Mouse (Mus musculus) gastrocnemius, postnatal 36 days (tissue): ENCODE measurements around the gene Idua. TPM values are rescaled to one million over a fixed set of nuclear protein-coding genes. Genes with fewer than 3 reads are reported as not detected.
A peak's percentile ranks its signal among the peaks of the same experiment; 100 is the strongest.

ENCODE experiments used
- DNase-seq, 2 experiments: peaks; one replicate each; pipeline ENCODE4 v3.0.0; 2022
- intact Hi-C: fragments of 180-260 bp; cut with DNase I; formaldehyde crosslinking; loops from one replicate; pipeline ENCODE4 v1.15.1; 2025
- total RNA-seq, 2 experiments: library from RNA; stranded (reverse); gene quantifications; 2 replicates each; pipeline ENCODE4 v1.2.3; 2021

Gene Idua
- total RNA-seq, 2 experiments from 2014 or later = 7.2 to 8.9 TPM

DNA sequence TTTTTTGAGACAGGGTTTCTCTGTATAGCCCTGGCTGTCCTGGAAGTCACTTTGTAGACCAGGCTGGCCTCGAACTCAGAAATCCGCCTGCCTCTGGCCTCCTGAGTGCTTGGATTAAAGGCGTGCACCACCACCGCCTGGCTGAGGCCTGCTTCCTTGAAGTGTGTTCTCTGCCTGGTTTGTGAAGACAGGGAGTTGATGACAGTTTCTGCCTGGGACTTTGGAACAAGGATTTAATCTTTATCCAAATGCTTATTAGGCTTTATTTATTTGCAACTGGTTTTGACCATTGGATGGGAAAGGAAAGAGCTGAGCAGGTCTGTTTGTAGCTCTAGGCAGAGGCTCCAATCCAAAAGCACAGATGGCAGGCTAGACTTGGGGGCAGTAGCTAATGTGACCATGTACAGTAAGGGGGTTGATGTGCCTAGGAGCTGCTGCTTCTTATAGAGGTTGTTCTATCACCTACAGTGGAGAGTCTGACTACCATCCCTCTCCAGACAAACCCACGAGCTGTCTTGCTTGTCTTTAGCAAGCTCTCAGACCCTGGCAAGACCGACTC lies 18.2 kb downstream of the Idua start:
- intact Hi-C loops = no loop called here
- no peak for DNase-seq

DNA sequence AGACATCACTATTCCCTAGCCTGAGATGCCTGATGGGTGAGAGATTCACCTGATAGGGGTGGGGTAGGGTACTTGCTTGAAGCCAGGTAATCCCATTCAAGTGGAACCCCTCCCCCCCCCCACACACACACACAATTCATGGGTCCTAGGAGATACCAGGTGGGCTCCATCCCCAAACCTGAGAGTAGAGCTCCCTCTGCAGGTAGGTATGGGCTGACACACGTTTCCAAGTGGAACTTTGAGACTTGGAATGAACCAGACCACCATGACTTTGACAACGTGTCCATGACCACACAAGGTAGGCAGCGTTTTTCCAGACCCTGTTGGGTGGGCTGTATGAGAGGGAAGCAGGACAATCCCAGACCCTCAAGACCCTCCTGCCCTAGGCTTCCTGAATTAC lies 19.8 kb downstream of the Idua start:
- intact Hi-C loops = no loop called here

DNA sequence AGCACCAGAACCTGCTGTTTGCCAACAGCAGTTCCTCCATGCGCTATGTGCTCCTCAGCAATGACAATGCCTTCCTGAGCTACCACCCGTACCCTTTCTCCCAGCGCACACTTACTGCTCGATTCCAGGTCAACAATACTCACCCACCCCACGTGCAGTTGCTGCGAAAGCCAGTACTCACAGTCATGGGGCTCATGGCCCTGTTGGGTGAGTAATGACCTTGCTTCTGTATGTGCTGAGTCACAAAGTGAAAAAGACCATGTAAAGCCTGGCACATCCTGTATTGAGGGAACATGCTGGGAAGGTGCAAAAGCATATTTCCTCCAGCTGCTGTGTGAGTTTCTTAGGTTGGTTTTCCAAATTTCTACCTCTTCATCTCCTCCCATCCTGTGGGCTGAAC lies 20.7 kb downstream of the Idua start:
- intact Hi-C loops = no loop called here
- DNase-seq = no peak

More for the DNA sequence above, 19.8 kb downstream of the Idua start:
- no peak for DNase-seq

DNA sequence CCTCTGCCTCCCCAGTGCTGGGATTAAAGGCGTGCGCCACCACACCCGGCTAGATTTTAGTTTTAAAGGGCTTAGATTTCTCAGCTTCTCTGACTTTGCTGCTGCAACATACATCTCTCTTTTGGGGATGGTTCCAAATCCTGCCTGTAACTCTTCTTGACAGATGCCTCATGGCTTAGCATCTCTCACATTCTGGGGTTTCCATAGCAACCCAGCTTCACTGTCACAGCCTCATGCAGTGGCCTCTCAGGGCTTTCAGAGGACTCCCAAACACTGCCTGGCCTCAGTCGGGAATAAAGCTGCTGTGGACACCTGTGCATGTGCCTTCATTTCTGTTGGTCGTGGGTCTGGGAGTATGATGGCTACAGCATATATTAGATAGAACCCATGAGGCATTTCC lies 29.0 kb downstream of the Idua start:
- intact Hi-C loops = no loop called here
- no peak for DNase-seq

DNA sequence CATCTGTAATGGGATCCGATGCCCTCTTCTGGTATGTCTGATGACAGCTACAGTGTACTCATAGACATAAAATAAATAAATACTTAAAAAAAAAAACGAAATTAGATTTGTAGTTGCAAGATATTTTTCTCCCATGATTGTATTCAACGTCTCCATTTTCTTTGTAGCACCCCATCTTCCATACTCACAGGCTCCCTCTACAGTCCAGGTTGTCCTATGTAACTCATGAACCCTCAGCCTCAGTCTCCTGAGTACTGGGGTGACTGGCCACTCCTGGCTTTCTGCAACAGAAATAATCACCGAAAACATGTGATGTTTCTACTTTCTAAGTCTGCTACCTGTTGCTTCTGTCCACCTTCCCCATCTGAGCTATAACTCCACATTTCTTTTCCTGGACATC lies 31.0 kb downstream of the Idua start:
- intact Hi-C loops = no loop called here
- no peak for DNase-seq

DNA sequence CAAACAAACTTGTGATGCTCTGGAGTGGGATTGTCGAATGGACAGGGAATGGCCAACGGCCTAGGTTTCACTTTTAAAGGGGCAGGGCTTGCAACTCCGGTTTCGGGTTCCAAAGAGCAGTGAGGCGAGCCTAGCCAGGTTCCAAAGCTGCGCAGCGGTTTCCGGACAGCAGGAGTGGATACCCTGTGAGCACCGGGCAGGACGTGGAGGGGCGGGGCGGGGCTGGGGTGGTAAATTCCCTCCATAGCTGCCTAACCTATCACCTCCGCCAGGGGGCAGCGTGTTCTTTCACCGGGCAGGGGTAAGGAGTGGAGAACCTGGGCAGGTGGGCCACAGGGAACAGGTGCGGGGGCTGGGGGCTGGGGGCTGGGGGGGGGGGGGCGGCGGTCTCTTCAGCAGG lies 32.1 kb downstream of the Idua start, which contains the start of gene Fgfrl1:
Fgfrl1 (plus strand) TSS at position 112 of the 400 bp plus-strand sequence.
- peak; percentile 45 to 53 for DNase-seq
- intact Hi-C loops = loop anchor here (2.0 kb wide), 1 partner anchor 35 kb away; no protein-coding TSS in a partner anchor

DNA sequence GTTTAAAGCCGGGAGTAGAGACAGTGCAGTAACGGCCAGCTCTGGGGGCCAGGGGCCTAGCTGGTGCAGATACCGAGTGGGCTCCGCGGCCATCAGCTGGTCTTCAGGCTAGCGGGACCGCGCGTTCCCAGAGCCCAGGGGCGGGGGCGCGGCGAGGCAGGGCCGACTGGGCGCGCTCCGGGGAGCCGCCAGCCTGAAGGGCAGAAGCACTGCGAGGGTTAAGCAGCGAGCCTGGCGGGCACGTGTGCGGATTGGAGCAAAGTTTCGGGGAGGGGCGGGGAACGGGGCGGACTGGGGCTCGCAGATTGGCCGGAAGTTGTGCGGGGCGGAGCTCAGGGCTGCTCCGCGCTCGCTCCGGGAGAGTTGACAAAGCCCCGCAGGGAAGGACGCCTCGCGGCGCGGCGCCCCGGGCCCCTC lies 33.7 kb downstream of the Idua start:
- peak; percentile 70 to 84 for DNase-seq
- intact Hi-C loops = loop anchor here (2.0 kb wide), 1 partner anchor 33 kb away; no protein-coding TSS in a partner anchor

DNA sequence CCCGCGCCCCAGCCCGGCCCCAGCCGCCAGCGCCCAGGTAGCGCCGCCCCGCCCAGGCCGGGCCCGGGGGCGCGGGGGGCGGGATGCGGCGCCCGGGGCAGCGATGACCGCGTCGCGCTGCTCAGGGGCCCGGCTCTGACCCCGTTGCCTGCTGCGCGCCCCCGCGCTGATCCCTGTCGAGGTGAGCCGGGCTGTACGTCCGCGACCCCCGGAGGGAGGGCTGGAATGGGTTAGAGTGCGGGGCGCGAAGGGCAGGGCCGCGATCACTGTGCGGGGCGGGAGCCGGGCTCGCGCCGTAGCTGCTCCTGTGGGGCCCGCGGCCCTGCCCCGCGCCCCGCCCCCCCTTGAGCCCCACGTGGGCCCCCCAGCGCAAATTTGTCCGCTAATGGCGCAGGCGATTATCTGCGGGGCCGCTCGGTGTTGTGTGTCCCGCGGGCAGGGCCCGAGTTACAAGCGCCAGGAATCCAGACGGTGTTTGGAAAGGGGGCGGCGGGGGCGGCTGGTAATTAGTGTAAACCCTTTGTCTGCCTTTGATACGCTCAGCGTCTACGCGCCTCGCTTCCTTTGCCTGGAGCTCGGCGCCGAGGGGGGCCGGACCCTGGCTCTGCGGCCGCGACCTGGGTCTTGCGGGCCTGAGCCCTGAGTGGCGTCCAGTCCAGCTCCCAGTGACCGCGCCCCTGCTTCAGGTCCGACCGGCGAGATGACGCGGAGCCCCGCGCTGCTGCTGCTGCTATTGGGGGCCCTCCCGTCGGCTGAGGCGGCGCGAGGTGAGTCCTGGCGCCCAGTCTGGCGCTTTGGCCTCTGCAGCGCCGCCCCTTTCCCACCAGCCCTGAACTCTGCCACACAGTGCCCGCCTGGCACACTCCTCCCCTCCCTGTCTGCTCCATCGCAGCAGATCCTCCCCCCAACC lies 34.5 kb downstream of the Idua start:
- intact Hi-C loops = no loop called here
- DNase-seq = no peak

DNA sequence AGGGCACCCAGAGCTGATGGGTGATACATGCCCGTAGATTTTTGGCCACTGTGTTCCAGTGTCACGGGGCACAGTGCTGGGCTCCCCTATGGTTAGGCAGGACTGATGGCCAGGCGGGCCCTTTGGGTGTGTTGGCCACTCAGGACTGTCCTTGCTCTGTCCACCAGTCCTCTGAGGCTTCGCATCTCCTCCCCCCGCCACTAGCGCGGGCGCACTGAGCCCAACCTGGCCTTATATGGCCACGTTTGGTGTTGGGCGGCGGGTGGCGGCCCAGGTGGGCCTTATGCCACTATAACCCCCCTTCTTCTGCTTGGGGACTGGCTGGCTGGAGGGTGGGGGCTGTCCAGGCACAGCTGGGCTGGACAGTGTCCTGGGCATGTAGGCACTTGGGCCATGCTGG lies 35.7 kb downstream of the Idua start:
- intact Hi-C loops = no loop called here
- DNase-seq = peak in 1 of 2 experiments; percentile 25

DNA sequence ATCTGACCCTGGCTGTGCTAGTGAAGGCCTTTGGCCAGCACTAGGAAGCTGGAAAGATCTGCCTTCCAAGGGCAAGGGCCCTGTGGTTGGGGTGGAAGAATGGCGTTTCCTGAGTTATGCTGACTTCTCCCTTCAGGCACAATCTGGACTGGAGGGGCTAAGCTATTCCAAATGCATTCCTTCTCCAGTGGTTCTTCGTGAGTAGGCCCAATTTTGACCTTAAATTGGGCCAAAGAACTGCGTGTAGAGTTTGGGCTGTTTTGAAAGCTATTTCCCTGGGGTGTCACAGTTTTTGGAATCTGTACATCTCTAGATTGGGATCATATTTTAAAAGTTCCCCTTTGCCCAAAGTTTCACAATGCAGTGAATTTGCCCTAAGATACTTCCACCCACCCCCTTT lies 36.4 kb downstream of the Idua start:
- intact Hi-C loops = no loop called here
- no peak for DNase-seq

DNA sequence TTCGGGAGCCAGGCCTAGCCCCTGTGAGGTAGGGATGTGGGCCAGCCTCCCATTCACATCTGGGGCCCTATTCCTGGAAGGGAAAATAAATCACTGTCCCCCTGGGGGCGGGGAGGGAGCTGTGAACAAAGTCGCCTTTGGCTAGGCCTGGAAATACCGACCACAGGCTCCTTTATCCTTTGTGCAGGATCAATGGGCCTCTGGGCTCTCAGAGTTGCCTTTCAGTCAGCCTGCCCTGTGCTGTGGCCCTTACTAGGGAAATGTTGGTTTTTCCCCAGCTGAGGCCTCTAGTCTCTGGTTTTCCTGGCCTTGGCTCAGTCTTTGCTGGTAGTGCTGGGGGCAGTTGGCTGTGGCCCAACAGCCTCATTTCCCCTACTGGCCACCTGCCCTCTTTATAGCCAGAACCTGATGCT lies 37.2 kb downstream of the Idua start:
- DNase-seq = no peak
- intact Hi-C loops = no loop called here

DNA sequence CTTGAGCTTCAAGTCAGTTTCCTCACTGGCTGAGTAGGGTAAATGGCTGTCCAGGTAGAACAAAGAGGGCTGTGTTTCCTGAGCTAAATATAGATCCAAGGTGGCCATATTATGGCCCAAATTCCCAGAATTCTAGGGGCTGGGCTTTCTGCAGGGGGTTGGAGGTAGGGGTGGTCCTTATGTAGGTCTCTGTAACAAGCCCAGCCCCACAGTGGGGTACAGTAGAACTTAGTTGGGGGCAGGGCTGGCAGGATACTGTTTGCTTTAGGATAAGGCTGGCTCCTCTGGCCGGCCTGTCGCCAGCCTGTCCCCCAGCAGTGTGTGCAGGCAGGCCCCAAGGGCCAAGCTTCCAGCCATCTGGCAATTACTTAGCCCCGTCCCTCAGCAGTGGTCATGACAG lies 40.2 kb downstream of the Idua start:
- DNase-seq = no peak
- intact Hi-C loops = no loop called here

DNA sequence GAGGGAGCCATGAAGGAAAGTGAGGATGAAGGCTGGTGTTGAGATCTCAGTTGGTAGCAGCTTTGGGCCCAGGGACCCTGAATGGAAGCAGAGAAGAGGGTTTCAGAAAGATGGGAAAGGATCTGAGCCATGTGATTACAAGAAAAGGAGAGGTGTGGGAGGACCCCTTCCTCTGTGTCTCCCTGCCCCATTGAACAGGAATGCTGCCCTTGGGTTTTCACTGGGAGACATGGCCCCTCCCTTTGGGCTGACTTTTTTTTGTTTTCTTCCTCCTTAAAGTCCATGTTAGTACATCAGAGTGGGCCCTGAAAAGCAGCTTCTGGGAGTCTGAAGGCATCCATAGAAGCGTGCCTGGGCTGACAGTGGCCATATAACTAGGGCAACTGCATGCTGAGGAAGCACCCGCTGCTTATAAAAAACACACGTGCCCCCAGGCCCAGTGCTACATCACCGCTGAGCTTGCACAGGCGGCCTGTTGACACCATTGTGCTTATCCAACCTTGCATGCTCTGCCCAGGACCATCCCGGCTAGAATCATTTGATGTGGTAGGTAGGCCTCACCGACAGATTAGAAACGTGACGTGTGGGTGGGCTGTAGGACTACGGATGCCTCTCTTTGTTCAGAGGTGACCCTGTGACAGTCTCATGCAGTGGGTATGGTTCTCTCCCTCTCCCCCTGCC lies 41.4 kb downstream of the Idua start:
- DNase-seq = no peak
- intact Hi-C loops = no loop called here

DNA sequence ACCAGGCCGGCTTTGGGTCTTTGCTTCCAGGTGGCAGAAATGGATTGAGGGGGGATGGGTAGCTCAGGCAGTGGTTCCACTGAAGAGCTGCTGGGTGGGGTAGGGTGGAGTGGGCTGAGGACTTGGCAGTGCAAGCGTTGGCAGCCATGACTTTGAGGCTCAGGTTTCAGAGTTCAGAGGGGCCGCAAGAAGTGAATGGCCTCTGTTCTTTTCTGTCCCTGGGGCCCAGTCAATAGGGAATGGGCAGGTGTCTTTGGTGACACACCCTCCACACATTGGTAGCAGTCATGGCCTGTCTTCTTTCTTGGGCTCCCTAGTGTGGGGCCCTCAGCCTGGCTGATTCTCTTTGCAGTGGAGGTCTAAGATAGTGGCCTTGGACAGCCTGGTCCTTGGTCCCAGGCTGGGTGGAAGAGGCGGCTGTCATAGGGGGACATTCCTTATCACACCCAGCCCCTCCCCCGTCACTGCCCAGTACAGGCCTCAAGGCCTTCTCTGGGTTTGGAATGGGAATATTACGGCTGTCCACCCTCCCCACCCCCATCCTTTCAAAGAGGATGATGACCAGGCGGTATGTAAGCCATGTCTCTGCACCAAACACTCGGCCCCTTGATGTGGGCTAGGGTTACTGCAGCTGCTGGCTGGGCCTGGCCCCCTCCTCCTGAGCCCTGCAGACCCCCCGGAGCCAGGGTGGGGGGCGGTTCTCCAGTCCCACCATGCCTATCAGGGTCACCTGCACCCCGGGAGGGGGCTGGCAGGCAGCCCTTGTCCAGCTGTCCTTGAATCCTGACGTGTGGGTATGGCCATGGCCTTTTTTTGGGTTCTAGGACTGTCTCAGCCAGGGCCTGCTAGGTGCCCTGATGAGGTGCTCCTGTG lies 43.9 kb downstream of the Idua start:
- intact Hi-C loops = no loop called here
- no peak for DNase-seq

DNA sequence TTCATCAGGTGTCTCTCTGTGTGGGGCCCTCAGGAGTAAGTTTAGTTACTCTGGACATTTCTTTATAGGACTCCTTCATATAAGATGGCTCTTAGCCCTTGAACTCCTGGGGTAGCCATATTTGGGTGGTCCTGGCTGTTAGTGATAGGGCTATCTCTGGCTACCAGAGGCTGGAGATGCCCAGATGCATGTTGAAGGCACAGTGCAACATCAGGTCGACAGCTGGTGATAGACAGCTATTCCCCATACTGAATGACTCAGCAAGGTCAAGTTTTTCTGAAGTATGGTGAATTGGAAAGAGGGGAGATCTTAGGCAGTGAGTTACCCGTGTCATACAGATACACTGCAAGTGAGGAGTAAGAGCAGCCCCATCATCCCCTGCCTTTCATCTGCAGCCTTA lies 47.6 kb downstream of the Idua start:
- DNase-seq = no peak
- intact Hi-C loops = no loop called here

DNA sequence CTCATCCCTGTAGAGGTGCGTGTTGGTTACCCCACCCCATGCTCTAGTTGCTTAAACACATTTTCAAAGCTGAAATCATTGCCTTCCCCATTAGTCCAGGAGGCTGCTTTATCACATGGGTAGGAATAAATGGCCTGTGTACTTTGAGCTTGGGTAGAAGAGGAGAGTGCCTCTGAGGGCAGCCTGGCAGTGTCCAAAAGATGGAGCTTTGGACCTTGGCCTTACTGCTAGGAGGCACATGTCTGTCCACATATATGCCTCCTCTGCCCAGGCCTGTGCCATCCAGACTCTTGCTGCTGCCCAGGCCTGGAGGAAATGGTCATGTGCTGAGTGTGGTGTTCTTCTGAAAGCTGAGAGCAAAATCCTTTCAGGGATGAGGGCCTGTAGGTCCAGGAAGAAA lies 48.3 kb downstream of the Idua start:
- DNase-seq = no peak
- intact Hi-C loops = no loop called here

DNA sequence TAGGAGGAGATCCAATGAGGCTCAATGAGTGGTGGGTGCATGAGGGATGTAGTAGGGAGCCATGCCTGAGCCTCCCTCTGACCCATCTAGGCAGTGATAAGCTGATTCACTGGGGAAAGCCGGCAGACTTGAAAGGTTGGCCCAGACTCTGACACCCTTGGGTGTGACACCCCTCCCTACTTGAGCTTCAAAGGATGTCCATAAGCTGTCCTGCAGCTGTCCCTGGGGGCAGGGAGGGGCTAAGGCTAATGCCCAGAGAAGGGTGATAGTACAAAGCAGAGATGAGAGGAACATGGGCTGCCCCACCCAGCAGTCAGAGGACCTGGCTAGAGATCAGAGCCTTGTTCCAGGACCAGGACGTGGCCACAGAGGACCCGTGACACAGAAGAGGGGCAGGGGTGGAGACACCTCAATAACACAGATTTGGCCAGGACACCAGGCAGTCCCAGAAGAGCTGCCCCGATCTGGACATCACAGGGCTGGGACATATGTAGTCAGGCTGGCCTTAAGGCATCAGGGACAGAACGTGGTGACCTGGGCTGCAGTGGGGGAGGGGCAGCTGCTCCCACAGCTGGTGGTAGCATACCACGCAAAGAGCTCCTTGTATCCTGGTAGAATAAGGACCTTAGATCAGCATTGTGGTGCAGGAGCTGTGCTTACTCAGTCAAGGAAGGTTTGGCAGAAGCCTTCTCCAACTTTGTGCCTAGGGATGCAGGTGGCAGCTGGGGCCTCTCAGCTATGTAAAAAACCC lies 49.0 kb downstream of the Idua start:
- no peak for DNase-seq
- intact Hi-C loops = no loop called here

DNA sequence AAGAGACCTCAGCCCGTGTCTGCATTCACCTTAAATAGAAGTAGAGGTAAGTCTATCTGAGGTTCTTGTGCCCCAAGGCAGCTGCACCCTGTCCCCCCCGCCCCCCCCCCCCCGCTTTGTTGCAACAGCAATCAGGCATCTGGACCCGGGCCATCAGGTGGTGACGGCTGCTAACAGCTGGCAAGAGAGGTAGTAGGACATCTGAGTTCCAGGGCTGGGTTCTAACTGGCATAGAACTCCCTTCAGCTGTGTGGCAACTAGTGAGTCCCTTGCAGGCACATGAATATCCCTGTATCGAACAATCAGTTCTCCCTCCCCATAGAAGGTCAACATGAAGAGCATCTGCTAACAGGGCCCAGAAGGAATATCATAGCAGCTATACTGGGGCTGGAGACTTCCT lies 51.8 kb downstream of the Idua start:
- intact Hi-C loops = no loop called here
- DNase-seq = no peak

DNA sequence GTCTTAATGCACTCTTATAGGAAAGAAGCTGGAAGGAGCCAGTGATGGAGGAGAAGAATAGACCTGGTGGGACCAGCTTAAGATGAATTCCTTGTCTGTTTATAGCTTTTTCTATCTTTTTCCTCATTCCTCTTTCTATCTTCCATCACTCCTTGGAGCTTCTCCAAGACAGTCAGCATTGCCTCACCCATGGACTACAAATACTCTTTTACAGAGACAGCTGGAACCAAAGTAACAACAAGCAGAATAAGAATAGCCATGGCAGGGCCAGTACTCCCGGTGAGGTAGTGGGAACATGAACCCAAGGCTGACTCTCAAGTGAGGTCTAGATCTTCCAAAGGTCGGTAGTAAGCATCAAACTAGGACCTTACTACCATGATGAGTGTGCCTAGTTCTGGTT lies 53.0 kb downstream of the Idua start:
- DNase-seq = no peak
- intact Hi-C loops = no loop called here

DNA sequence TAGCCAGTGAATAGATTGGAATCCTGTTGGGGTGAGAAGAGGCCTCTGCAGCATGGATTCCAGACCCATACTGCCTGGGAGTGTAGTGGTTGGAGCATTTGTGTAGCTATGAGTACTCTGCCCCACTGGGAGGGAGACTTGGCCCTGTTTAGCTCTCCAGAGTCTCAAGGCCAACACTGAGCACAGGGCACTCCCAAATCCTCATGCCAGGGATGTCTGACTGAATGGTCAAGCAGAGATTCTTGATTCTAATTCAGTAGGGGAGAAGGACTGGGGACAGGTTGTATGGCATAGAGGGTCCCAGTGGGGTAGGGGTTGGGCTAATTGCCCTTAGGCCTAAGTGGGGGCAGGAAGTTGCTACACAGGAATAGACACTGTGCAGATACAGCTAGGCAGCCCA lies 53.6 kb downstream of the Idua start:
- no peak for DNase-seq
- intact Hi-C loops = no loop called here
